In the genomic region with DNA sequence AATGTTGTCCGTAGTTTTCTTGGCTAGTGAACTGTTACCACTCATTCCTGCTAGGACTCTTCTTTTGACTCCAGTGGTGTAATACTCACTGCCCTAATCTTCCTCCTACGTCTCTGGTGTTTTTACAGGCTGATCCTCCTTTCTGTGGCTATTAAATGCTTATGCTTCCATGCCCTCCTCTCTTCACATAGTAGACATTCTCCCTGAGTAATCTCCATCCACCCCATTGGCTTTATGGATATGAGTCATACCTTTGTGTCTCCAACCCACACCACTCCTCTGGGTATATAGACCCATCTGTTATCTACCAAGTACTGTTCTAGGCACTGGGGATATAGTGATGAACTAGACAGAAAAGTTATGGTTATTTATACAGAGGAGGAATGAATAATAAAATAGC, we compare ENCODE assay signal across 13 mouse cellular contexts. TPM values are rescaled to one million over a fixed set of nuclear protein-coding genes. Genes with fewer than 3 reads are reported as not detected.
"Had no signal": no experiment of that assay in that cellular context is flagged by ENCODE, and none has a peak within 500 bp of the region (broad histone marks: within the 10 kb centered on the region; RNA-seq: fewer than 3 reads in every experiment).

No protein-coding gene starts in this region.

- DNase-seq: kidney, adult 11 months; kidney, adult 9 months; kidney, postnatal 4 days; layer of hippocampus, postnatal 36 days; left cerebral cortex, postnatal 4 days; lung, adult 18-20 months; midbrain, embryonic 14.5 days; right cerebral cortex, postnatal 14 days; thymus, adult 2 months; thymus, postnatal 25 days had no signal

RNA-seq across cellular contexts. Expression of gene 6030445D17Rik, which starts 56.1 kb away (rescaled TPM):
- total RNA-seq: megakaryocyte progenitor cell, adult 5-6 weeks; neutrophil, adult 5-6 weeks had no signal
- polyA plus RNA-seq: testis, adult 2 months had no signal
